Mouse (Mus musculus) lung, embryonic 16.5 days (tissue): ENCODE data around the gene 1700012B09Rik. TPM values are rescaled to one million over a fixed set of nuclear protein-coding genes. Genes with fewer than 3 reads are reported as not detected.

ENCODE experiments used
- ATAC-seq: fragments of 200-750 bp; cut with Nextera tagmentation; 2 replicates; pipeline ENCODE4 v1.8.0; 2017; ENCODE audit warnings: low read depth, mild to moderate bottlenecking, moderate library complexity
- H3K27ac ChIP-seq: fragments of 300-500 bp; sonication (generic); 2 replicates; pipeline ENCODE4 v1.5.1; 2014; ENCODE audit warnings: mild to moderate bottlenecking, control low read depth, low read length
- H3K27me3 ChIP-seq: fragments of 300-500 bp; sonication (generic); 2 replicates; pipeline ENCODE4 v1.6.1; 2014; ENCODE audit warnings: low read depth, low read length, mixed read lengths; ENCODE audit not compliant: control insufficient read depth, insufficient read depth
- H3K36me3 ChIP-seq: fragments of 300-500 bp; sonication (generic); 2 replicates; pipeline ENCODE4 v1.6.1; 2014; ENCODE audit warnings: low read length; ENCODE audit not compliant: control insufficient read depth, insufficient read depth
- H3K4me1 ChIP-seq: fragments of 300-500 bp; sonication (generic); replicated peaks from 2 replicates; pipeline ENCODE4 v1.6.1; 2014; ENCODE audit warnings: low read length, mixed read lengths; ENCODE audit not compliant: control insufficient read depth, insufficient read depth
- H3K4me2 ChIP-seq: fragments of 300-500 bp; sonication (generic); 2 replicates; pipeline ENCODE4 v1.6.1; 2014; ENCODE audit warnings: low read depth, low read length, control low read depth
- H3K4me3 ChIP-seq: fragments of 300-500 bp; sonication (generic); 2 replicates; pipeline ENCODE4 v1.5.1; 2014; ENCODE audit warnings: mild to moderate bottlenecking, low read length, control low read depth
- H3K9ac ChIP-seq: fragments of 300-500 bp; sonication (generic); 2 replicates; pipeline ENCODE4 v1.6.1; 2014; ENCODE audit warnings: low read length, control low read depth
- H3K9me3 ChIP-seq: fragments of 300-500 bp; sonication (generic); 2 replicates; pipeline ENCODE4 v1.6.1; 2016; ENCODE audit warnings: low read length; ENCODE audit not compliant: control insufficient read depth
- WGBS: fragments of 180-500 bp; shearing (Covaris S2); extraction: QIAGEN DNeasy Blood & Tissue Kit; methylation state at CpG from one replicate; pipeline ENCODE4 v1.1.7; 2014; 5-methylcytosine and 5-hydroxymethylcytosine counted together
- polyA plus RNA-seq: library from polyadenylated mRNA; unstranded; fragments of >200 nt; fragmentation: Nextera tagmentation; extraction: Ambion mirVana; gene quantifications from 2 replicates; pipeline ENCODE4 v1.2.1, GENCODE M21; 2015

1700012B09Rik gene
- 7.7 and 11.7 TPM in 2 replicates for polyA plus RNA-seq

- peak within 1 kb of the TSS; percentile 7; the same call in 1 of the 2 replicates for H3K4me2 ChIP-seq
- no peaks in the 10 kb centered on the region for H3K4me1 ChIP-seq
- no peaks in the 10 kb centered on the region for H3K9me3 ChIP-seq
- 16% methylated on average over 23 of the region's 23 CpGs for WGBS
- H3K9ac ChIP-seq: peak within 1 kb of the TSS; percentile 20; the same call in 1 of the 2 replicates
- no peak within 1 kb of the TSS for H3K4me3 ChIP-seq
- peaks cover 12% of the 10 kb centered on the region for H3K27me3 ChIP-seq
- no peak for ATAC-seq
- no peak within 1 kb of the TSS for H3K27ac ChIP-seq
- H3K36me3 ChIP-seq: no peaks in the 10 kb centered on the region
Observed at GRCm38 (mm10) chr9:14770803-14771471, at the start of gene 1700012B09Rik. 1700012B09Rik (minus strand) TSS chr9:14771030.

GRCm38 (mm10) chr9:14810111-14810510 lies 39.3 kb upstream of the 1700012B09Rik start:
- Histone ChIP-seq H3K27ac (no peak overlapping the region), H3K4me2 (no peak overlapping the region), H3K36me3 (peaks cover 31% of the 10 kb centered on the region), H3K4me3 (no peak overlapping the region), H3K4me1 (no peaks in the 10 kb centered on the region), H3K9me3 (no peaks in the 10 kb centered on the region), H3K9ac (no peak overlapping the region), H3K27me3 (no peaks in the 10 kb centered on the region)
- WGBS: 90% methylated on average over 5 of the region's 5 CpGs
- ATAC-seq: no peak

GRCm38 (mm10) chr9:14806786-14807185 lies 36.0 kb upstream of the 1700012B09Rik start:
- Histone ChIP-seq H3K36me3 (peaks cover 37% of the 10 kb centered on the region), H3K9me3 (no peaks in the 10 kb centered on the region), H3K4me1 (no peaks in the 10 kb centered on the region), H3K4me2 (no peak overlapping the region), H3K4me3 (no peak overlapping the region), H3K27me3 (no peaks in the 10 kb centered on the region), H3K27ac (no peak overlapping the region), H3K9ac (no peak overlapping the region)
- 100% methylated on average over 1 of the region's 1 CpGs for WGBS
- ATAC-seq: no peak

- no peak for ATAC-seq
- WGBS: 85% methylated on average over 2 of the region's 2 CpGs
- no peaks in the 10 kb centered on the region for H3K9me3 ChIP-seq
- H3K27ac ChIP-seq: no peak overlapping the region
- H3K36me3 ChIP-seq: peaks cover 34% of the 10 kb centered on the region
- H3K4me1 ChIP-seq: no peaks in the 10 kb centered on the region
- H3K27me3 ChIP-seq: no peaks in the 10 kb centered on the region
- no peak overlapping the region for H3K4me2 ChIP-seq
- H3K4me3 ChIP-seq: no peak overlapping the region
- H3K9ac ChIP-seq: no peak overlapping the region
Observed at GRCm38 (mm10) chr9:14805714-14806113, 34.9 kb upstream of the 1700012B09Rik start.

GRCm38 (mm10) chr9:14787356-14787755 lies 16.5 kb upstream of the 1700012B09Rik start:
- Histone ChIP-seq H3K36me3 (peaks cover 17% of the 10 kb centered on the region; the same call in 1 of the 2 replicates), H3K4me2 (no peak overlapping the region), H3K4me3 (no peak overlapping the region), H3K27ac (no peak overlapping the region), H3K9me3 (no peaks in the 10 kb centered on the region), H3K9ac (no peak overlapping the region), H3K27me3 (no peaks in the 10 kb centered on the region), H3K4me1 (peaks cover 8% of the 10 kb centered on the region; the same call in 1 of the 2 replicates)
- ATAC-seq: no peak
- 83% methylated on average over 6 of the region's 6 CpGs for WGBS

GRCm38 (mm10) chr9:14784039-14785002 lies 13.5 kb upstream of the 1700012B09Rik start, which contains the start of the genes Mre11a and Ankrd49:
Mre11a (plus strand) TSS chr9:14784654.
Ankrd49 (minus strand) TSS chr9:14784856.
- under 1% methylated on average over 62 of the region's 62 CpGs for WGBS
- H3K9ac ChIP-seq: peak within 1 kb of the TSS; percentile 83
- peaks cover 8% of the 10 kb centered on the region; the same call in 1 of the 2 replicates for H3K4me1 ChIP-seq
- peak; percentile 99 for ATAC-seq
- no peaks in the 10 kb centered on the region for H3K27me3 ChIP-seq
- H3K27ac ChIP-seq: peak within 1 kb of the TSS; percentile 95
- H3K36me3 ChIP-seq: peaks cover 16% of the 10 kb centered on the region
- H3K4me2 ChIP-seq: peak within 1 kb of the TSS; percentile 92
- peak within 1 kb of the TSS; percentile 74 for H3K4me3 ChIP-seq
- H3K9me3 ChIP-seq: no peaks in the 10 kb centered on the region

GRCm38 (mm10) chr9:14778341-14778740 lies 7.5 kb upstream of the 1700012B09Rik start:
- H3K27ac ChIP-seq: no peak overlapping the region
- H3K9ac ChIP-seq: no peak overlapping the region
- H3K36me3 ChIP-seq: peaks cover 13% of the 10 kb centered on the region
- 40% methylated on average over 13 of the region's 13 CpGs for WGBS
- H3K4me3 ChIP-seq: no peak overlapping the region
- no peaks in the 10 kb centered on the region for H3K27me3 ChIP-seq
- no peak for ATAC-seq
- no peak overlapping the region for H3K4me2 ChIP-seq
- no peaks in the 10 kb centered on the region for H3K4me1 ChIP-seq
- H3K9me3 ChIP-seq: no peaks in the 10 kb centered on the region

- ATAC-seq: no peak
Observed at GRCm38 (mm10) chr9:14773813-14774212, 3.0 kb upstream of the 1700012B09Rik start.

GRCm38 (mm10) chr9:14772074-14772473 lies 1.2 kb upstream of the 1700012B09Rik start:
- ATAC-seq: no peak
- H3K36me3 ChIP-seq: no peaks in the 10 kb centered on the region
- H3K4me2 ChIP-seq: no peak overlapping the region
- no peak overlapping the region for H3K27ac ChIP-seq
- H3K9me3 ChIP-seq: no peaks in the 10 kb centered on the region
- H3K27me3 ChIP-seq: peaks cover 12% of the 10 kb centered on the region
- H3K4me3 ChIP-seq: no peak overlapping the region
- H3K9ac ChIP-seq: no peak overlapping the region
- WGBS: 85% methylated on average over 2 of the region's 2 CpGs
- H3K4me1 ChIP-seq: no peaks in the 10 kb centered on the region

More at GRCm38 (mm10) chr9:14773813-14774212, 3.0 kb upstream of the 1700012B09Rik start:
- H3K9me3 ChIP-seq: no peaks in the 10 kb centered on the region
- WGBS: 31% methylated on average over 2 of the region's 2 CpGs
- peaks cover 11% of the 10 kb centered on the region for H3K27me3 ChIP-seq
- H3K4me1 ChIP-seq: no peaks in the 10 kb centered on the region
- H3K4me2 ChIP-seq: no peak overlapping the region
- H3K27ac ChIP-seq: no peak overlapping the region
- H3K9ac ChIP-seq: no peak overlapping the region
- no peak overlapping the region for H3K4me3 ChIP-seq
- H3K36me3 ChIP-seq: no peaks in the 10 kb centered on the region
